Mouse (Mus musculus) gastrocnemius, postnatal 10 days (tissue): ENCODE results near the gene Sgpl1. TPM values are rescaled to one million over a fixed set of nuclear protein-coding genes. Genes with fewer than 3 reads are reported as not detected.

Experiments used
- DNase-seq: peaks from one replicate; pipeline ENCODE4 v3.0.0; 2021; ENCODE audit warnings: mixed read lengths
- long read RNA-seq, 2 experiments: library from polyadenylated mRNA; stranded (forward); transcript quantifications; one replicate each; pipeline ENCODE4 v2.0.0; 2021
- total RNA-seq, 2 experiments: library from RNA; stranded (reverse); gene quantifications; 2 replicates each; pipeline ENCODE4 v1.2.3; 2021

Sgpl1 gene
- total RNA-seq = 10 to 100 TPM; 16.6 to 19.5 TPM
- long read RNA-seq, experiment 1, full-length matches to known transcripts = 27 of 34 reads
- long read RNA-seq, experiment 1, partial matches to known transcripts = 2 of 34 reads
- long read RNA-seq, experiment 1, other reads (novel, unspliced or antisense) = 5 of 34 reads
- long read RNA-seq, experiment 2, full-length matches to known transcripts = 21 of 34 reads
- long read RNA-seq, experiment 2, partial matches to known transcripts = 2 of 34 reads
- long read RNA-seq, experiment 2, other reads (novel, unspliced or antisense) = 11 of 34 reads

DNA sequence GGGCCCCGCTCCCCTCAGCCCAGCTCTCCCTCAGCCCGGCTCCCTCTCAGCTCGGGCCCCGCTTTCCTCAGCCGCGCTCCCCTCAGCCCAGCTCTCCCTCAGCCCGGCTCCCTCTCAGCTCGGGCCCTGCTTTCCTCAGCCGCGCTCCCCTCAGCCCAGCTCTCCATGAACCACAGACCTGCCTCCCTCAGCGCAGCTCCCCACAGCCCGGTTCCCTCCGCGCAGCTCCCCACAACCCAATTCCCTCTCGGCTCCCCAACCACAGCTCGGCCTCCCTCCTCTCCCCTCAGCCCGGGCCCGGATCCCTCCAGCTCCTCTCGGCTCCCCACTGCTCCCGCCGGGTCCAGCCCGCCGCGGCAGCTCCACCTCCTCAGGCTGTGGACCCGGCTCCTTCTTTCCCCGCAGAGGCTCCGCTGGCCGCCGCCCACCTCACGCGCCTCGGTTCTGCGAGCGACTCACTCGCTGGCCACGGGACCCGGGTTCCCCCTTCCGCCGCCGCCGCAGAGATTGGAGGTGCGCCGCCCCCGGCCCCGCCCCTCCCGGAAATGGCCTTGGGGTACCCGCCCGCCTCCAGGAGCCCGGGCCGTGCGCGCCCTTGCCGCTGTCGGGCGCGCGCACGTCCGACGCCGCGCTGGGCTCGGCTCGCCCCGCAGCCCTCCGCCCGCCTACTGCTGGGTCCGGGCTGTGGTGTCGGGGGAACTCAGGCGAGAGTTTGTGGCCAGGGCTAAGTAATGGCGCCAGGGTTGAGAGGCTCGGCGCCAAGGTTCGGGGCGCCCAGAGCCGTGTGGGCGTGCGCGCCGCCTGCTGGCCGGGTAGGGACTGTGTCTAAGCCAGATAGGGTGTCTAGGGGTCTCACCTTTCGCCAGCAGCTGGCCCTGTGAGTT, at the start of gene Sgpl1:
TSS of gene Sgpl1 (minus strand) at position 547 of the 884 bp plus-strand sequence.
- DNase-seq = peak; percentile 93

DNA sequence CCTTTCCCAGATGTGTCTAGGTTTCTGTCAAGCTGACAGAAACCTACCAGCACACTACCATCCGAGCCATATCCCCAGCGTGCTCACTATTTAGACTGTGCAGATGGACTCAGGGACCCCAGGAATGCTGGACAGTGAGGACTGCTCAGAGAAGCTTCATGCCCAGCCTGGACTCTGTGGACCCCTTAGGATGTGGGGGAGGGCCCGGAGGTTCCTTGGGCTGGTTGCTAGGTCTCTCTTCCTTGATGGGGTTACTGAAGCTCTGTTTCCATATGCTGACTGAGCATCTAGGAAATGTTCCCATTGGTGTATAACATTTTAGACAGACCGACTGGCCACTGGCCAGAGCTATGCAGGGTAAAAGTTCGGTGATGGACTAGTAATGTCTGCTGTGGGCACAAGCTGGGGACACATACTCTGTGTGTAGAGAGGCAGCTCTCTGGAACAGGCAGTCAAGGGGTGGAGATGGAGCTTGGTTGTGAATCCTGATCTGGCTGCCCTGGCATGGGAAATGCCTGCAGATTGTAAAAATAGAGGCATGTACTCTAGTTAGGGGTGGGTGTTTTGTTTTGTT, 48.3 kb upstream of the Sgpl1 start:
- DNase-seq = no peak

DNA sequence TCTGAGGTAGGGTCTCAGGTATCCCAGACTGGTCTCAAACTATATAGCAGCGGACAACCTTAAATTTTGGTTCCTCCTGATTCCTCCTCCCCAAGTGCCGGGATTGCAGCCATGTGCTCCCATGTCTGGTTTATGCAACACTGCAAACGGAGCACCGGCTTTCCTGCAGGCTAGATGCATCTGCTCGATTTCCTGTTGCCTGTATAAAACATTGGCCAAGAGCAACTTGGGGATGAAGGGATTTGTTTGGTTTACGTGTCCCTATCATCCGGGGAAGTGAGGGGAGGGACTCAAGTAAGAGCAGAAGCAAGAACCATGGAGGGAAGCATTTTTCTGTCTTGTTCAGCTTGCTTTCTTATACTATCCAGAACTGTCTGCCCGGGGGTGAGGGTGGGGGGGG, 47.7 kb upstream of the Sgpl1 start:
- no peak for DNase-seq

DNA sequence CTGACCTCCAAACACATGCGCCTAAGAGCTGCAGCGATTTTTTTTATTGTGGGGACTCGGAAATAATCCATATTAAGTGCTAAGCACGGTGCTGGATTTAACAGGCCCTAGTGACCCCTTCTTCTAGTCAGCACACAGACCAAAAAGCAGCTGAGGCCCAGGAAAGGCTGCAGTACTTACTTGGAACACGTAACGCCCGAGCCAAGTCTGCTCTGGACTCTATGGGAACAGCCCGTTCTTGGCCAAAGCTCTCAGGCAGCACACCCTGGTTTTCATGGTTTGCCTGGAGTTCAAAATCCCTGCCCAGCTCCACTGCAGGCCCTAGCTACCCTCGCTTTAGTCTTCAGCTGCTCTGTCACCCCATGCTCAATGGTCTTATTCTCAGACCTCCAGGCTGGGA, 47.1 kb upstream of the Sgpl1 start:
- DNase-seq = no peak

DNA sequence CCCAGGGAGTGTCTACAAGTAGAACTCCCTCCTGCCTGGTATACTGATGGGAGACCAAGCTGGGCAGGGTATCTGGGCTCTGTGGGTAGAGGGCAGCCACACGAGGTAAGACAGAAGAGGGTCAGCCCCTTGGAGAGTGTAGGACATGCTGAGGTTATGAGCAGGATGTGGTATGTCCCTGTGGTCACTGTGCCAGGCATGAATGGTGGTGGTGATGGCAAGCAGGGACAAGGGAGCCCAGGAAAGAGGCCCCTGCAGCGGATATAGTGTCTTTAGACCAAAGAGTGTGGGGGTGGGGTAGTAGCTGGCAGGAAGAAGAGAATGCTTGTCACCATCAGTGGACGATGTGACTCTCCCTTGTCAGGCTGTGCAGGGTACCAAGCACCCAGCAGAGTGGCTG, 40.5 kb upstream of the Sgpl1 start:
- DNase-seq = no peak

DNA sequence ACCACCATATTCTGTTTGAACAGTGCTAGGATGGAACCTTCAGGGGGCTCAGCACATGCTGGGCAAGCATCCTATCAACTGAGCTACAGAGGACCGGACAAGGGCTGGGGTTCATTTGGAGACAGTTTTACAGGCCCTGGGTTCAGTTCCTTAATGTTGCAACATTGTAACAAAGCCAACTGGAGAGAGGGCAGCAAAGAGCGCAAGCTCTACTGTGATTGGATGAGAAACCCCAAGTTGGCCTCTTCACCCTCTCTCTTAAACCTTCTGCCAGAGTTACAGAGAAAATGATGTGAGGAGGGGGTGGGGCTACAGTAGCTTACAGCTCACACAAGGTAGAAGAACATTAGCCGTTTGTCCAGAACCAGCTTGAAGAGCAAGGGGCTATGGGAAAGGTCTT, 39.5 kb upstream of the Sgpl1 start:
- DNase-seq = no peak

DNA sequence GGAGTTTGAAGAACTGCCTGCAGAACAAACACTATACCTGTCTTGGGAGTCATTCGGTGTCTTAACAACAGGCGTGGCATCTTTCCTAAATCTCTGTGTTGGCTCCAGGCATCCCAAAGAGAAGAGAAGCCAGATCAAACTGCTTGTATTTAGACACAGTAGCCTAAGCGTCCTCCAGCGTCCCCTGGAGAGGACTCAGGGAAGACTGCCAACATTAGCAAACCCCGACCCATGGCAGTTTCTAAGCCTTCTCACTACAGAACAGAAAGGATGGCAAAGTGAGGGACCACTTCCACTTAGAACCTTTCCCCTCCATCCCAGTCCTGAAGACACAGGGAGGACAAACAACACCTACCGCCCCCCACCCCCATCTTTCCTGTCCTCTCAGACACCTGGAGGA, 32.4 kb upstream of the Sgpl1 start:
- no peak for DNase-seq

DNA sequence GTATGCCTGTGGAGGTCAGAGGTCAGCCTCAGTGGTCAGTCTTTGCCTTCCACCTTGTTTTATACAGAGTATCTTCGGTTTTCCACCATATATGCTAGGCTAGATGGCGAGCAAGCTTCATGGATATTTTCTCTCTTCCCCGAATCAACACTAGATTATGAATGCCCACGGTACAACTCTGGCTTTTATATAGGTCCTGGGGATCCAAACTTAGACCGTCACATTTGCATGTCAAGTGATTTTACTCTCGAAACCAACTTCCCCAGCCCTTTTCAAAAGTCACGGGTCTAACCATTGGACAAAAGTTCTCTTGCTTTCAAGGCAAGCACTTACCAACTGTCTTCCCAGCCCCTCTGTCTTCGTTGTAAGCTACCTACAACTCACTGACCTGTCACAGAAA, 31.2 kb upstream of the Sgpl1 start:
- DNase-seq = no peak

DNA sequence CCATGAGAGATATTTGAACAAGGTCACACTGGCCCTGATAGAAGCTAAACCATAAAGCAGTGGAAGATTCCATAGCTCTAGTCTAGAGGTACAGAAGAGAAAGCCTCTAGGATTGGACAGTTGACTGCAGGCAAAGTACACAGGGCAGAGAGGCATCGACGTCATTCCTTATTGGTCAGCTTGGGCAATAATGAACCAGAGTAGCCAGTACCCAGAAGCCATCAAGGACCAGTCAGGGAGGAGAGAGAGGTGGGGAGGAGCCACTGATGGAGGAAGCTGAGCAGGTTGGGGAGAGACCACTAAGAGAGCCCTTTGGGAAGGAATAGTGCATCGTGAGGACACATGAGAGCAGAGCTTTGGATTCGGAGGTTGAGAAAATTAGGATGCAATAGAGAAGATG, 30.2 kb upstream of the Sgpl1 start:
- no peak for DNase-seq

DNA sequence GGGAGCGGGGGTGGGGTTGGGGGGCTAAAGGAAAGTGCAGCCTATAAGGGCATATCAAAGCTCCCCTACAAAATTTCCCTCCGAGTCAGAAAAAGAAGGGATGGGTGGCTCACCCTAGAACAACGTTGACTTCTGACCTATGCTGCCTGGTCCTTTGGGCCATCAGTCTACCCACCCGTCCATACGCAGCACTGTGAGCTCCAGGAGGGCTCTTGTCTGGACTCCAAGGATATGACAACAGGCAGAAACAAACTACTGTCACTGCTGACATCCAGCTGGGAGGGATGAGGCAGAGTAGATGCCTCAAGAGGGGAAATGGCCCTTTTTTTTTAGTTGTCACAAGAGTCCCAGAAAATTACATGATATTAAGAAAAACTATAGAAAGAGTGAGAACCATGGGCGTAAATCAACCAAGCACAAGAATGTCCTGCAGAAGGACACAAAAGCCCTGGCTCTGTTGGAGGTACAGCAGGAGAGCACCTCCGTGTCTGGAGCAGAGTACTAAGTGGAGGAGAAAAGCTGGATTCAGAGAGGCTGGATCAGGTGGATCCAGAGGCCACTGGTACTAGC, 28.8 kb upstream of the Sgpl1 start:
- no peak for DNase-seq

DNA sequence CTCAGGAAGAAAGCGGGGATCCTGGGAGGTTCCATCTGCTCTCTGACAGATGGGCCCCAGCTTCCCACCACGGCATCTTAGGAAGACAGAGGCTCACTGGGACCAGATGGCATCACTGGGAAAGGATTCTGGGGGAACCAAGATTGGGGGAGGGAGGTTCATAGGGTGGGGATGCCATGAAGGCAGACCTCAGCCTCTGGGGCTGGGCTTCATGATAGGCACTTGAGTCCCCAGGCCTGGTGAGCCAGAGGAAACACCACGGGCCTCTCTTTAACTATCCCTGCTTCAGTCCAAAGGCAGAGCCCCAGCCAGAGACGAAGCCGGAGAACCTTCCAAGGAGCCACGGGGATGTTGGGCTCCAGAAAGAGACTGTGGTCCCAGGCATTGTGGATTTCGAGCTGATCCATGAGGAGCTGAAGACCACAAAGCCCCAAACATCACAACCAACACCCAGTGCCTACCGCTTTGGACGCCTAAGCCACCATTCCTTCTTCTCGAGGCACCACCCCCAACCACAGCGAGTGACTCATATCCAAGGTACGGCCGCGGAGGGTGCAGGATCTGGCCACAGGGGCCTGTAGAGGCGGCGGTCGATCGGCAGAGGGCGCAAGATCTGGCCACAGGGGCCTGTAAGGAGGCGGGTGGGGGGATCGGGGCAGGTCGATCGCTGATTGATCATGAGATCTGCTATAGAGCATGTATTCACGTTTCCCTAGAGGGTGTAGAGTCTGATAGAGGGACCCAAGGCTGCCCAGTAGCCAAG, 28.1 kb upstream of the Sgpl1 start:
- DNase-seq = no peak

DNA sequence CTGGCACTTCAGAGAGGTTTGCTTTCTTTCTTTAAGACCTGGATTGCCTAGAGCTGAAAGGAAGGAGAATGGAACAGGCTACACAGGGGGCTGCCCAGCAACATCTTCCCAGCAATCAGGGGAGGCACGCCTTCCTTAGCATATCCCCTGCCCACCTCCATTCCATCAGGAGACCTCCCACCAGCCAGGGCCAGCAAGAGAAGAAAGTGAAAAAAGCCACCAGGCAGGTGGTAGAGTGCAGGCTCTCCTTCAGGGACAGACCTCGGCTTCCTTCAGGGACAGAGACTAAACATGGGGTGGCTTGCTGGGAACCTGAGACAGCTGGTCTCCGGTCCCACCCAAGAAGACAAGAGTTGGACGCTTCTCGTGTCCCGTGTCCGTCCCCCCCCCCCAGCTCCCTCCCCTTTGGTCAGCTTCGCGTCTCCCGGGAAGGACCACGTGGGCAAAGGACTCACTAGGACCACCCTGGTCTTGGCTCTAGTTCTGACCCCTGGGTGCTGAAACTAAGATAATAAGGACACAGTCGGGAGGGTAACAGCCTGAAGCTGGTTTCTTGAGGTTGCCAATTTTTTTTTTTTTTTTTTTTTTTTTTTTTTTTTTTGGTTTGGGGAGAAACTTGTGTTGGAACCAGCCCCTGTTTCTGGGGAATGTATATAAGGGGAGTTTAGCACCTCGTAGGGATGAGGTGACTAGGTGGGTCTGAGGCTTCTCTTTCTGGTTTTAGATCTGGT, 27.4 kb upstream of the Sgpl1 start:
- no peak for DNase-seq

DNA sequence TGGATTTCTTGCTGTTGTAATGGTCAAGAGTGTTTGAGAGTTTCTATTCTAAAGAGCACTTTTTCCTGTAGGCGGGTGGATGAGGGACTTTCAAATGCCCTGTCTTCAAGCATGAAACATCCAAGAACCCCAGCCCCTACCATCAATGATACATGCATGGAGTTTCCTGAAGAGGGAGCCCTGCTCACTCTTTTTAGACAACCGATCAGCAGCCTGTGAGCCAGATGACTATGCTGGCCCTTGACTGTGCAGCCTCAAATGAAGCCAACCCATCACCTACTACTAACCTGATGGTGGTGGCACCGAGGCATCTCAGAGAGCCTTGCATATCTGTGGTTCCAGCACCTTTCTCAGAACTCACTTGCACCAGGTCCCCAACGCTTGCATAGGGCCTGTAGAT, 25.0 kb upstream of the Sgpl1 start:
- DNase-seq = no peak

DNA sequence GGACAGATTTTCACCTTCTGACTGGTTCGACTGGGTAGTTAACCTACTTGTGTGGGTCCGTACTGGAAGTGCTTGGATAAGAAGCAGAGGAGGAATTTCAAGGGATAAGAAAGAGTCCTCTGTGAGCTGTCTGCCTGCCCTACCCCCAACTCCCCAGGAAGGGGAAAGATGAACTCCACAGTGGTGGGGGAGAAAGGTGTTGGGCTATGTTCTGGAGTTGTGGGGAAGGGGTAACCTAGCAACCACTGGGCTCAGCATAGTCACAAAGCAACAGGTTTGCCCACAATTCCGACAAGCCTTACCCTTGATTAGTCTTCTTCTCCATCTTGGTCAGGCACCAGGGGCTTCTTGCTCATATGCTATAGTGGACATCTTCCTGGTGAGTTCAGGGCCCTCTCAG, 24.2 kb upstream of the Sgpl1 start, which contains the start of gene Tbata:
TSS of gene Tbata (plus strand) at position 301 of the 400 bp plus-strand sequence.
- no peak for DNase-seq

DNA sequence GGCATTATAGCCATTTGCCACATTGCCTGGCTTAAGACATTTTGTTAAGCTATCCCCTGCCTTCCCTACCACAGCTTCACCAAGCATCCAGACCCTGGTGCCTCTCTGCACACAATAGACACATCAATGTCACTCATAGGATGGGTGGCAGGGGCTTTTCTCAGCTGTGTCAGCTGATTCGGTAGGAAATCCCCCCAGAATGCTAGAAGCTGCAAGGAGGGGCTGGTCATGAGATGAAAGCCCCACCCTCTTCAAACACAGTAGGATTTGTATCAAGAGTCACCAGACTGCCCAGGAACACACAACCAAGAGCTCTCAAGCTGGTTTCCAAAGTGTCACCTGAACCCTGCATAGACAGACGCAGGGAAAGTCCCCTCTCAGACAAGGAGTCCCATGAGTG, 20.9 kb upstream of the Sgpl1 start:
- DNase-seq = no peak

DNA sequence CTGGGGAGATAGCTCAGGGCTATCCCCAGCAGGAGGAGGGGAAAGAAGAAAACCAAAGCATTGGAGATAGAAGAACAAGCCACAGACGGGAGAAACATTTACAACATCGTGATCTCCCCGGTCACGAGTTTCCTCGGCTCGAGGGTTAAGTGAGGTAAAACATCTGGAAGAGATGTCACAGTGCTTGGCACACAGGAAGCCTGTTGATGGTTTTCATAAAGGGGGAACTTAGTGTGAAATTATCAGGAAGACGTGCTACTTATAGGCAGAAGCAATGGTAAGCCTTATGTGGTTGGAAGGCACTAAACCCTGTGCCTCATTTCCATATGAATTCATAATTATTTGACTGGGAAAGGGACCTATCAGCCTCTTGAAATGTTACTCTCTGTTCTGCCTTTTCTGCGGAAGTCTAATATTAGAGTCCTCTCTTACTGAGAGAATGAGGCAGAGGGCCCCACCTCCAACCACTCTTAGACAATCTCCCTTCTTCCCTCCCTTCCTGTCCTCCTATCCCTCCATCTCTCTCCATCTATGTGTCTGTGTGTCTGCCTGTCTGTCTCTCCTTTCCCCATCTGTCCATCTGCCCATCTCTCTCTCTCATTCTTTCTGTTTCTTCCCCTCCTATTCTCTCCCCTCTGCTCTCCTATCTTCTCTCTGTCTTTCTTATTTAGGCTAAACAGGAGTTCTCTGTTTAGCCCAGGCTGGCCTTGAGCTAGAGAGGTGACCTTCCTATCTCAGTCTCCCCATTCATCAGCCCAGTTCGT, 20.0 kb upstream of the Sgpl1 start:
- no peak for DNase-seq

DNA sequence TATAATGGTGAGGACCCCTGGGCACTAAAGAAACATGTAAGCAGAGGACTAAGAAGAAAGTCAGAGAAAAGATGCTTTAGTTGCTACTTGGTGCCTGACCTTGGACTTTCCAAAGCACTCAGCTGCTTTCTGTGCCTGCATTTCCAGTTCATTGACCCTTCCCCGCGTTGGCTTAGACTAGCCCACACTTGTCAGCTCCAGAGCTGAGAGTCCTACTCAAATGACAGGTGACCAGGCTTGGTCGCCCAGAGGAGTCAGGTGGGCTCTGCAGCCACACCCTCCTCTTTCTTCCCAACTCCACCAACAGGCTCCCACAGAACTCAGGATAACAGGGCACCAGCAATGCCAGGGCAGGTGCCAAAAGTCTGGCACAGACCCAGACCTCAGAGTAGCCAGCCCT, 14.9 kb upstream of the Sgpl1 start:
- DNase-seq = no peak

DNA sequence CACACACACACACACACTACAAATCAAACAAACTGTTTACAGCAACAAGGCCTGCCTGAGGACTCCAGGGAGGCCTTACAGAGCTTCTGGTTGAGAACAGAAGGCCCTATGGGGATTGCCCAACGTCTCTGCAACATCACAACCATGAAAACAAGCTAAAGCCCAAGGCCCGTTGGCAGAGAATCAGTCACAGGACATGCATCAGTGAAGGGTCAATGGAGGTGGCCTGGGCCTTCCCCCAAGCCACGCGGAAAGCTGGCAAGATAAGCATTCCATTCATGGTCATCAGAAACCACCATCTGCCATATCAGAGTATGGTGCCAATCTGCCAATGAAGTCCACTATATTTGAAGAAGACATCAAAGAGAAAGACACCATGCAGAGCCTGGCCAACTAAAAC, 13.2 kb upstream of the Sgpl1 start:
- no peak for DNase-seq

DNA sequence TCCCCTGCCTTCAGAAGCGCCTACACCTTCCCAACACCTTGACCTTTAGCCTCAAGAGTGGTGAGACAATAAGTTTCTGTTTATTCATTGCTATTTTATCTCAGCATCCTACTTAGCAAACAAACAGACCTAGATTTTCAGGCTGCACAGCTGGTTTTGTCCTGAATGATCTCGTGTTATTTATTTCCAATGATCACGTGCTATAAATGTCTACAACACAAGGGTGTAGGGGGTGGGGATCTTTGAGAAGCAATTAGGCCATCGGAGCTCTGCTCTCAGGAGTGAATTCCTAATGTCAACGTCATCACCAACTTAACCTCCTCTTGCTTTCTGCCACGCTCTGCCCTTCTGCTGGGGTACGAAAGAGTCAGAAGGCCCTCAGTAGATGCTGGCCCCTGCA, 12.6 kb upstream of the Sgpl1 start:
- no peak for DNase-seq

DNA sequence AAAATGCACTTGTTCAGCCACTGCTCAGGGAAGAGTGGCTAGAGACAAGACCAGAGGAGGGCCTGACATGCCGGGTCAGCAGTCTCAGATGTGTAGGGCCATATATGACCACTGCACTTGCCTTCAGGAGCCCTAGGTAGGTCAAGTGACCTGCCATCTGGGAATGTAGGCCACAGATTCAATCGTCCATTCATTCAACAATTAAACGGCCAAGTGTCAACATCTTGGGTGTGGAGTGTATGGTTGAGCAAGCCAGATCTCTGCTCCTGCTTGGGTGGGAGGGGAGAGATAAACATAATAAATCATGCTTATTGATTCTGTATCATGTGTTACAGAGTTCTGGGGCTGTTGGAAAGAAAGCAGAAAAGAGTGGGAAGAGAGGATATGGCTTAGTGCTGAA, 11.1 kb upstream of the Sgpl1 start:
- no peak for DNase-seq

DNA sequence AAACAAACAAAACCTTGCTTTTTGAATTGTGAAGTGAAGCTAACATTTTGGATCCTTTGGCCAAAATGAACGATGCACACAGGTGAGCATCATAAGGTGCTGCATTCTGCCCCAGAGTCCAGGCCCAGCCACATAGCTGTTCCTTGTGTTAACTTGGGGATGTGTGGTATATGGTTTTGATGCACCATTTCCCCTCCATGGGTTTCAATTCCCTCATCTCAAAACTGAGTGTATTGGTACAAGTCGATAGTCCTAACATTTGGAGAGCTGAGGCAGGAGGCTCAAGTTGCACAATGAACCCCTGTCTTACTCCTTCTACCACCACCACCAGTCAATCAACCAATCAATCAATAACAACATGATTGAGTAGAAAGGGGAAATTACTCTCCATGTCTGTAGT, 8.9 kb upstream of the Sgpl1 start:
- DNase-seq = no peak
